Mouse (Mus musculus): ENCODE data around the gene Vopp1. TPM values are rescaled to one million over a fixed set of nuclear protein-coding genes. Genes with fewer than 3 reads are reported as not detected.
A peak's percentile ranks its signal among the peaks of the same experiment; 100 is the strongest.
"Not testable (repeated sequence)": the region's sequence is repeated elsewhere in the genome, so short reads cannot be mapped to it uniquely, and the experiment has no call there.

The Vopp1 gene
- polyA plus RNA-seq, 1 experiment from 2014 or later = 38.0 TPM

GRCm38 (mm10) chr6:57803130-57803529 lies 21.8 kb downstream of the Vopp1 start:
- Histone ChIP-seq H3K36me3 (ENCODE audit: inconsistent target) (no peaks in the 10 kb centered on the region), H3K79me2 (ENCODE audit: inconsistent target) (no peaks in the 10 kb centered on the region), H3K27ac (no peak overlapping the region), H3K4me3 (ENCODE audit: inconsistent target) (no peak overlapping the region)
- 56% methylated on average over 2 of the region's 2 CpGs for WGBS (ENCODE audit: missing documents)

- no peak overlapping the region for H3K27ac ChIP-seq
- 93% methylated on average over 1 of the region's 1 CpGs for WGBS (ENCODE audit: missing documents)
- H3K4me3 ChIP-seq (ENCODE audit: inconsistent target) = no peak overlapping the region
- H3K36me3 ChIP-seq (ENCODE audit: inconsistent target) = no peaks in the 10 kb centered on the region
- H3K79me2 ChIP-seq (ENCODE audit: inconsistent target) = no peaks in the 10 kb centered on the region
Measured at GRCm38 (mm10) chr6:57798986-57799385, 26.0 kb downstream of the Vopp1 start.

GRCm38 (mm10) chr6:57796853-57797423 lies 28.0 kb downstream of the Vopp1 start:
- Histone ChIP-seq H3K79me2 (ENCODE audit: inconsistent target) (no peaks in the 10 kb centered on the region), H3K36me3 (ENCODE audit: inconsistent target) (no peaks in the 10 kb centered on the region), H3K4me3 (ENCODE audit: inconsistent target) (no peak overlapping the region), H3K27ac (no peak overlapping the region)
- 97% methylated on average over 3 of the region's 3 CpGs for WGBS (ENCODE audit: missing documents)

GRCm38 (mm10) chr6:57795835-57796234 lies 29.1 kb downstream of the Vopp1 start:
- 50% methylated on average over 2 of the region's 3 CpGs for WGBS (ENCODE audit: missing documents)
- Histone ChIP-seq H3K36me3 (ENCODE audit: inconsistent target) (no peaks in the 10 kb centered on the region), H3K4me3 (ENCODE audit: inconsistent target) (no peak overlapping the region), H3K79me2 (ENCODE audit: inconsistent target) (no peaks in the 10 kb centered on the region), H3K27ac (no peak overlapping the region)

- H3K4me3 ChIP-seq (ENCODE audit: inconsistent target); H3K79me2 ChIP-seq (ENCODE audit: inconsistent target); H3K27ac ChIP-seq; H3K36me3 ChIP-seq (ENCODE audit: inconsistent target): not testable (repeated sequence)
- WGBS (ENCODE audit: missing documents) = 82% methylated on average over 7 of the region's 9 CpGs
Measured at GRCm38 (mm10) chr6:57792821-57793220, 32.1 kb downstream of the Vopp1 start.

GRCm38 (mm10) chr6:57790542-57790941 lies 34.4 kb downstream of the Vopp1 start:
- WGBS (ENCODE audit: missing documents) = 48% methylated on average over 4 of the region's 4 CpGs
- Histone ChIP-seq H3K36me3 (ENCODE audit: inconsistent target) (no peaks in the 10 kb centered on the region), H3K4me3 (ENCODE audit: inconsistent target) (no peak overlapping the region)

GRCm38 (mm10) chr6:57787376-57787775 lies 37.6 kb downstream of the Vopp1 start:
- Histone ChIP-seq H3K27ac (no peak overlapping the region), H3K36me3 (ENCODE audit: inconsistent target) (no peaks in the 10 kb centered on the region), H3K4me3 (ENCODE audit: inconsistent target) (no peak overlapping the region), H3K79me2 (ENCODE audit: inconsistent target) (no peaks in the 10 kb centered on the region)
- 100% methylated on average over 6 of the region's 6 CpGs for WGBS (ENCODE audit: missing documents)

More at GRCm38 (mm10) chr6:57790542-57790941, 34.4 kb downstream of the Vopp1 start:
- H3K27ac ChIP-seq = no peak overlapping the region
- H3K79me2 ChIP-seq (ENCODE audit: inconsistent target) = no peaks in the 10 kb centered on the region

GRCm38 (mm10) chr6:57784251-57784650 lies 40.7 kb downstream of the Vopp1 start:
- Histone ChIP-seq H3K79me2 (ENCODE audit: inconsistent target) (no peaks in the 10 kb centered on the region), H3K4me3 (ENCODE audit: inconsistent target) (no peak overlapping the region), H3K36me3 (ENCODE audit: inconsistent target) (no peaks in the 10 kb centered on the region), H3K27ac (no peak overlapping the region)
- WGBS (ENCODE audit: missing documents) = 100% methylated on average over 1 of the region's 1 CpGs

GRCm38 (mm10) chr6:57782658-57783057 lies 42.3 kb downstream of the Vopp1 start:
- Histone ChIP-seq H3K79me2 (ENCODE audit: inconsistent target) (no peaks in the 10 kb centered on the region), H3K36me3 (ENCODE audit: inconsistent target) (no peaks in the 10 kb centered on the region), H3K27ac (no peak overlapping the region), H3K4me3 (ENCODE audit: inconsistent target) (no peak overlapping the region)
- WGBS (ENCODE audit: missing documents) = 94% methylated on average over 1 of the region's 1 CpGs

- Histone ChIP-seq H3K36me3 (ENCODE audit: inconsistent target) (no peaks in the 10 kb centered on the region), H3K27ac (no peak overlapping the region), H3K79me2 (ENCODE audit: inconsistent target) (no peaks in the 10 kb centered on the region), H3K4me3 (ENCODE audit: inconsistent target) (no peak overlapping the region)
- 92% methylated on average over 3 of the region's 3 CpGs for WGBS (ENCODE audit: missing documents)
Measured at GRCm38 (mm10) chr6:57780359-57780758, 44.6 kb downstream of the Vopp1 start.

- 56% methylated on average over 1 of the region's 1 CpGs for WGBS (ENCODE audit: missing documents)
- no peaks in the 10 kb centered on the region for H3K79me2 ChIP-seq (ENCODE audit: inconsistent target)
- no peak overlapping the region for H3K4me3 ChIP-seq (ENCODE audit: inconsistent target)
- no peaks in the 10 kb centered on the region for H3K36me3 ChIP-seq (ENCODE audit: inconsistent target)
- H3K27ac ChIP-seq = no peak overlapping the region
Measured at GRCm38 (mm10) chr6:57773792-57774191, 51.2 kb downstream of the Vopp1 start.

- no peak overlapping the region for H3K27ac ChIP-seq
- H3K36me3 ChIP-seq (ENCODE audit: inconsistent target) = no peaks in the 10 kb centered on the region
- WGBS (ENCODE audit: missing documents) = 0% methylated on average over 1 of the region's 1 CpGs
- H3K79me2 ChIP-seq (ENCODE audit: inconsistent target) = no peaks in the 10 kb centered on the region
- no peak overlapping the region for H3K4me3 ChIP-seq (ENCODE audit: inconsistent target)
Measured at GRCm38 (mm10) chr6:57770467-57771190, 54.3 kb downstream of the Vopp1 start.

GRCm38 (mm10) chr6:57768948-57769525 lies 55.9 kb downstream of the Vopp1 start:
- WGBS (ENCODE audit: missing documents) = 13% methylated on average over 7 of the region's 7 CpGs
- H3K36me3 ChIP-seq (ENCODE audit: inconsistent target) = no peaks in the 10 kb centered on the region
- 0 out of 2 replicates have a peak overlapping the region, but pooled peaks have one; percentile 10 for H3K27ac ChIP-seq

GRCm38 (mm10) chr6:57767112-57767868 lies 57.7 kb downstream of the Vopp1 start:
- 77% methylated on average over 8 of the region's 8 CpGs for WGBS (ENCODE audit: missing documents)
- Histone ChIP-seq H3K4me3 (ENCODE audit: inconsistent target) (no peak overlapping the region), H3K27ac (no peak overlapping the region), H3K79me2 (ENCODE audit: inconsistent target) (no peaks in the 10 kb centered on the region), H3K36me3 (ENCODE audit: inconsistent target) (no peaks in the 10 kb centered on the region)

More at GRCm38 (mm10) chr6:57768948-57769525, 55.9 kb downstream of the Vopp1 start:
- Histone ChIP-seq H3K4me3 (ENCODE audit: inconsistent target) (no peak overlapping the region), H3K79me2 (ENCODE audit: inconsistent target) (no peaks in the 10 kb centered on the region)

GRCm38 (mm10) chr6:57766287-57766686 lies 58.7 kb downstream of the Vopp1 start:
- Histone ChIP-seq H3K36me3 (ENCODE audit: inconsistent target) (no peaks in the 10 kb centered on the region), H3K4me3 (ENCODE audit: inconsistent target) (no peak overlapping the region), H3K27ac (no peak overlapping the region), H3K79me2 (ENCODE audit: inconsistent target) (no peaks in the 10 kb centered on the region)
- 100% methylated on average over 1 of the region's 1 CpGs for WGBS (ENCODE audit: missing documents)

All from macrophage (primary cell).